Mouse (Mus musculus) midbrain, postnatal 0 days (tissue): ENCODE measurements around the gene Wdr83os. TPM values are rescaled to one million over a fixed set of nuclear protein-coding genes. Genes with fewer than 3 reads are reported as not detected.
A peak's percentile ranks its signal among the peaks of the same experiment; 100 is the strongest.
"Not testable (repeated sequence)": the region's sequence is repeated elsewhere in the genome, so short reads cannot be mapped to it uniquely, and the experiment has no call there.

ENCODE experiments used
- ATAC-seq: fragments of 200-750 bp; cut with Nextera tagmentation; 2 replicates; pipeline ENCODE4 v1.8.0; 2017; ENCODE audit warnings: moderate number of reproducible peaks, mild to moderate bottlenecking, moderate TSS enrichment, moderate library complexity; ENCODE audit not compliant: low FRiP score
- DNase-seq: peaks from one replicate; pipeline ENCODE4 v3.0.0-alpha.2; 2015; ENCODE audit warnings: low spot score
- H3K27ac ChIP-seq: fragments of 300-500 bp; sonication (generic); 2 replicates; pipeline ENCODE4 v1.5.1; 2014; ENCODE audit warnings: low read depth, mild to moderate bottlenecking, low read length, mixed read lengths
- H3K27me3 ChIP-seq: fragments of 300-500 bp; sonication (generic); 2 replicates; pipeline ENCODE4 v1.6.1; 2014; ENCODE audit warnings: low read length, control low read depth, mixed read lengths; ENCODE audit not compliant: insufficient read depth
- H3K36me3 ChIP-seq: fragments of 300-500 bp; sonication (generic); 2 replicates; pipeline ENCODE4 v1.6.1; 2014; ENCODE audit warnings: low read length, control low read depth, mixed read lengths; ENCODE audit not compliant: insufficient read depth
- H3K4me1 ChIP-seq: fragments of 300-500 bp; sonication (generic); 2 replicates; pipeline ENCODE4 v1.6.1; 2014; ENCODE audit warnings: mild to moderate bottlenecking, control low read depth, antibody characterized with exemption, low read length, mixed read lengths; ENCODE audit not compliant: insufficient read depth
- H3K4me2 ChIP-seq: fragments of 300-500 bp; sonication (generic); 2 replicates; pipeline ENCODE4 v1.6.1; 2014; ENCODE audit warnings: low read depth, mild to moderate bottlenecking, low read length, mixed read lengths; ENCODE audit not compliant: poor library complexity, severe bottlenecking
- H3K4me3 ChIP-seq: fragments of 300-500 bp; sonication (generic); 2 replicates; pipeline ENCODE4 v1.5.1; 2014; ENCODE audit warnings: low read depth, mild to moderate bottlenecking, low read length, moderate library complexity
- H3K9ac ChIP-seq: fragments of 300-500 bp; sonication (generic); replicated peaks from 2 replicates; pipeline ENCODE4 v1.6.1; 2014; ENCODE audit warnings: mild to moderate bottlenecking, low read length, moderate library complexity, mixed read lengths; ENCODE audit not compliant: poor library complexity, severe bottlenecking
- H3K9me3 ChIP-seq: fragments of 300-500 bp; sonication (generic); 2 replicates; pipeline ENCODE4 v1.6.1; 2016; ENCODE audit warnings: low read length, control low read depth
- CTCF ChIP-seq: IDR thresholded peaks from 2 replicates; pipeline ENCODE4 v1.5.1; 2016; ENCODE audit warnings: antibody characterized with exemption, mild to moderate bottlenecking
- WGBS: fragments of 180-500 bp; shearing (Covaris S2); extraction: QIAGEN DNeasy Blood & Tissue Kit; methylation state at CpG from one replicate; pipeline ENCODE4 v1.1.7; 2014; 5-methylcytosine and 5-hydroxymethylcytosine counted together
- microRNA-seq: library from miRNA; unstranded; fragments of <30 nt; microRNA quantifications from one replicate; pipeline ENCODE4, GENCODE M21; 2016; ENCODE audit warnings: borderline number of aligned reads
- polyA plus RNA-seq: library from polyadenylated mRNA; unstranded; fragments of >200 nt; fragmentation: Nextera tagmentation; extraction: Ambion mirVana; gene quantifications from 2 replicates; pipeline ENCODE4 v1.2.1, GENCODE M21; 2015
- total RNA-seq: library from RNA; depleted of rRNA; stranded (reverse); fragments of >200 nt; gene quantifications from 2 replicates; pipeline ENCODE4 v1.2.3, GENCODE M21; 2014; rRNA removed

The Wdr83os gene
- total and polyA plus RNA-seq, 2 experiments from 2014 or later, result 105 to 129 TPM

DNA sequence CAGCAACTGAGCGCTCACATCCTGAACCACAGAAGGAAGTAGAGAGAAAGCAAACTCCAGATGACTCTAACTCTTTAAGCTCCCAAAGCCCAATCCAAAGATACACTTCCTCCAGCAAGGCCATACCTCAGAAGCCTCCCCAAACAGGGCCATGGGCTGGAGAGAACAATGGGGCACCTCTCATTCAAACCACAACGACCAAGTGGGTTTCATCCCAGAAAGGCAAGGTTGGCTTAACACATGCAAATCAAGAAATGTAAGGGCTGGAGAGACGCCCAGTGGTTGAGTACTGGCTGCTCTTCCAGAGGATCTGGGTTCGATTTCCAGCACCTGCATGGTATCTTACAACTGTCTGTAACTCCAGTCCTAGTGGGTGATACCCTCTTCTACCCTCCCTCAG, 35.0 kb downstream of the Wdr83os start:
- Histone ChIP-seq H3K4me2 (no peak overlapping the region), H3K9me3 (peaks cover 2% of the 10 kb centered on the region; the same call in 1 of the 2 replicates), H3K4me3 (no peak overlapping the region), H3K27ac (no peak overlapping the region), H3K27me3 (no peaks in the 10 kb centered on the region), H3K4me1 (no peaks in the 10 kb centered on the region), H3K36me3 (peaks cover 12% of the 10 kb centered on the region), H3K9ac (no peak overlapping the region)
- no peak for TF ChIP-seq CTCF
- WGBS, result 78% methylated on average over 4 of the region's 4 CpGs
- no peak for DNase-seq
- ATAC-seq, result no peak

- DNase-seq (no peak), ATAC-seq (no peak)
- H3K9me3 ChIP-seq, result no peaks in the 10 kb centered on the region
- no peak overlapping the region for H3K4me2 ChIP-seq
- H3K4me3 ChIP-seq, result no peak overlapping the region
- peaks cover under 1% of the 10 kb centered on the region; the same call in 1 of the 2 replicates for H3K36me3 ChIP-seq
- H3K9ac ChIP-seq, result no peak overlapping the region
- H3K4me1 ChIP-seq, result no peaks in the 10 kb centered on the region
- no peak for TF ChIP-seq CTCF
- WGBS, result 93% methylated on average over 7 of the region's 7 CpGs
- H3K27me3 ChIP-seq, result no peaks in the 10 kb centered on the region
- H3K27ac ChIP-seq, result no peak overlapping the region
These were observed 36.4 kb downstream of the Wdr83os start for GRCm38 (mm10) chr8:85116984-85117383.

DNA sequence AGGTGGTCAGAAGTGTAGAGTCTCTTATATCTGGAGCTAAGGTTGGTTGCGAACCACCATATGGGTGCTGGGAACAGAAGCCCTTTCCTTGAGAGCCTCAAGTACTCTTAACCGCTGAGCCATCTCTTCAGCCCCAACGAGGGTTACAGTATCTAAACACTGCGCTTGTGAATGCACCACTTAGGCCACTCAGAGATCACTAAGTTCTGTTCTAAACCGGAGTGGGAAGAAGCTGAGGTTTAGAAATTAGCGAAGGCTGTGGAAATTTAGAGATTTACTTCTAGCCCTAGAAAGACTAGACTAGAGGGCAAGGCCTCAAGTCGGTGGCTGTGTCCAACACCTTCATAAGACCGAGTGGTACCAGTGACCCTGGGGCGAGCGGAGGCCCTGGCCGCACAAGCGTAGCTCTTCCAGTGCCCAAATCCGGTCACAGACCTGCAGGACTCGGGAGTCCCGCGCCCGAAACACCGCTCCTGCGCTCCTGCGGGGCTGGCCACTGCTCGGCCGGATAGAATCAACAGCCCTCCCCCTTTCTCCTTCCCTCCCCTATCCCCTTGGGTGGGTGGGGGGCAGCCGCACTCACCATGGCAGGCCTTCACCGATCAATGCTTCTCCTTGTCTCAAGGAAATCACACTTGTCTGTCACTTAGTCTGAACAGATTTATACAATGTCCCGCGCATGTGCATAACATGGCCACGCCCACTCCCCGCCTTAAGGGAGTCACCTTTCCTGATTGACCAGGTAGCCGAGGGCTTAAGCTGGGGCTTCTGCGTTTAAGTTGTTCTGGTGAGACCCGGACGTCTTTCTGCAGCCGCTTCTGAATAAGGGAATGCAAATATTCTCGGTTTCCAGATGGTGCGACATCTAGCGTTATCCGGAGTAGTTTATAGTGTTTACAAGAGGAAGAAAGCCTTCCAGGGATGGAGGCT, 38.8 kb downstream of the Wdr83os start:
- peak overlapping the region; percentile 66 for H3K4me3 ChIP-seq
- peak; percentile 86 for ATAC-seq
- H3K27ac ChIP-seq, result peak overlapping the region; percentile 68
- peak overlapping the region; percentile 83 for H3K4me2 ChIP-seq
- DNase-seq, result peak; percentile 93
- WGBS, result 7% methylated on average over 37 of the region's 37 CpGs
- no peaks in the 10 kb centered on the region for H3K4me1 ChIP-seq
- H3K9ac ChIP-seq, result peak overlapping the region; percentile 75
- H3K36me3 ChIP-seq, result no peaks in the 10 kb centered on the region
- no peaks in the 10 kb centered on the region for H3K9me3 ChIP-seq
- no peaks in the 10 kb centered on the region for H3K27me3 ChIP-seq
- TF ChIP-seq CTCF, result peak; percentile 69

GRCm38 (mm10) chr8:85120251-85120650, 39.7 kb downstream of the Wdr83os start:
- WGBS, result 81% methylated on average over 5 of the region's 5 CpGs

DNA sequence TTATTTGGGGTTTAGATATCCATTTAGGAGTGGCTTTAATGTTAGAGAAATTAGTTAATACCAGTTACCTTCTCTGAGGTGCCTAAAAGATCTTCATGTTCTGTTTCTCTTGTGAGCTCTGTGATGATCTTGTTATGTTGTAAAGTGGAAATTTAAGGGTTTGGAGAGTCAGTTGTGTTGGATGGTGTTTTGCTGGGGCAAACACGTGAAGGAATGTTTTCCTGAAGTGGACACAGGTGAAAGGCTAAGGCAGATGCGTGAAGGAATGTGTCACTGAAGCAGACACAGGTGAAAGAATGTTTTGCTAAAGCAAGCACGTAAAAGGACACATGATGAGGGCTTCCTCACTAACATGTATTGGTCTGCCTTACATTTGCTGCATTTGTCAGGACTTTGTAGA, 42.5 kb downstream of the Wdr83os start, which contains the start of gene Zfp791:
Gene Zfp791 (minus strand): TSS at position 101 of the 400 bp plus-strand sequence.
- no peaks in the 10 kb centered on the region for H3K9me3 ChIP-seq
- ATAC-seq (no peak), DNase-seq (no peak)
- no peak within 1 kb of the TSS for H3K27ac ChIP-seq
- H3K4me2 ChIP-seq, result no peak within 1 kb of the TSS
- WGBS, result 83% methylated on average over 3 of the region's 3 CpGs
- no peak within 1 kb of the TSS for H3K4me3 ChIP-seq
- no peaks in the 10 kb centered on the region for H3K36me3 ChIP-seq
- no peaks in the 10 kb centered on the region for H3K27me3 ChIP-seq
- H3K9ac ChIP-seq, result no peak within 1 kb of the TSS
- no peak for TF ChIP-seq CTCF
- H3K4me1 ChIP-seq, result no peaks in the 10 kb centered on the region

More at GRCm38 (mm10) chr8:85120251-85120650, 39.7 kb downstream of the Wdr83os start:
- not testable (repeated sequence) for H3K4me1 ChIP-seq, ATAC-seq, H3K27ac ChIP-seq, DNase-seq, H3K4me2 ChIP-seq, H3K27me3 ChIP-seq, H3K9me3 ChIP-seq, H3K4me3 ChIP-seq, H3K9ac ChIP-seq, H3K36me3 ChIP-seq

DNA sequence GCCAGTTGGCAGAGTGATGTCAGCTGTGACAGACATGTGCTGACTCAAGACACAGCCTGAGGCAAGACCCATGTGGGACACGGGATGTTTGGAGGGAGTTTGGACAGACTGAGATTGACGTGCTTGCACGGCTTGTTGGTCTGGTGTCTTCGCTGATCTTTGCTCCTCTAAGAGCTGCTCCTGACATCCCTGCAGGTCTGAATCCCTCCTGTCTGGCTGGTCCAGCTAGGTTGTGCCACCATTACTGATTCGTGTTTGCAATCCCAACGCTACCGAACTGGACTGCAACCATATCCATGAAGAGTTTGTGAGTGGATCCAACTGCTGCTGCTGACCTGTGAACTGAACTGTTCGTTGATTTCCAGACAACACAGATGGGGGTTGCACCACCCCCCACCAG, 43.2 kb downstream of the Wdr83os start:
- 91% methylated on average over 8 of the region's 8 CpGs for WGBS
- H3K36me3 ChIP-seq, result no peaks in the 10 kb centered on the region
- H3K9me3 ChIP-seq, result no peaks in the 10 kb centered on the region
- no peak overlapping the region for H3K4me2 ChIP-seq
- ATAC-seq (no peak), DNase-seq (no peak)
- H3K27ac ChIP-seq, result no peak overlapping the region
- TF ChIP-seq CTCF, result no peak
- no peak overlapping the region for H3K4me3 ChIP-seq
- H3K4me1 ChIP-seq, result no peaks in the 10 kb centered on the region
- H3K9ac ChIP-seq, result no peak overlapping the region
- H3K27me3 ChIP-seq, result no peaks in the 10 kb centered on the region

Small RNAs within 50 kb of the gene (microRNA-seq; reads per million reads assigned to microRNA genes)
- not detected for gene Gm23388
- 3.4 reads per million, percentile 2 among the genes with 10 or more reads in this experiment for gene Mir7070

Other genes starting within 250 kb of the Wdr83os start
- 27.5 and 28.2 TPM in 2 replicates for gene Gadd45gip1, start 249.2 kb upstream of the Wdr83os start, total RNA-seq
- gene Gadd45gip1, start 249.2 kb upstream of the Wdr83os start, polyA plus RNA-seq, result 42.9 and 45.1 TPM in 2 replicates
- 43.8 and 57.5 TPM in 2 replicates for gene Rad23a, start 240.1 kb upstream of the Wdr83os start, total RNA-seq
- 83.5 and 88.3 TPM in 2 replicates for gene Rad23a, start 240.1 kb upstream of the Wdr83os start, polyA plus RNA-seq
- gene Calr, start 233.8 kb upstream of the Wdr83os start, total RNA-seq, result 369 and 436 TPM in 2 replicates
- gene Calr, start 233.8 kb upstream of the Wdr83os start, polyA plus RNA-seq, result 444 and 445 TPM in 2 replicates
- 74.8 and 84.6 TPM in 2 replicates for gene Farsa, start 223.8 kb upstream of the Wdr83os start, total RNA-seq
- gene Farsa, start 223.8 kb upstream of the Wdr83os start, polyA plus RNA-seq, result 92.7 and 103 TPM in 2 replicates
- gene Syce2, start 208.6 kb upstream of the Wdr83os start, total RNA-seq, result 29.5 and 31.7 TPM in 2 replicates
- 56.2 and 61.4 TPM in 2 replicates for gene Syce2, start 208.6 kb upstream of the Wdr83os start, polyA plus RNA-seq
- gene Gcdh, start 186.8 kb upstream of the Wdr83os start, total RNA-seq, result 22.1 and 30.5 TPM in 2 replicates
- 33.2 and 35.3 TPM in 2 replicates for gene Gcdh, start 186.8 kb upstream of the Wdr83os start, polyA plus RNA-seq
- 0.52 TPM in 1 of 2 replicates, not detected in the other for gene Klf1, start 178.8 kb upstream of the Wdr83os start, total RNA-seq
- 0.36 and 0.52 TPM in 2 replicates for gene Klf1, start 178.8 kb upstream of the Wdr83os start, polyA plus RNA-seq
- gene Dnase2a, start 172.2 kb upstream of the Wdr83os start, total RNA-seq, result 4.3 and 5.7 TPM in 2 replicates
- gene Dnase2a, start 172.2 kb upstream of the Wdr83os start, polyA plus RNA-seq, result 6.7 and 8.2 TPM in 2 replicates
- gene Mast1, start 143.4 kb upstream of the Wdr83os start, total RNA-seq, result 85.9 and 92.0 TPM in 2 replicates
- 79.8 and 89.0 TPM in 2 replicates for gene Mast1, start 143.4 kb upstream of the Wdr83os start, polyA plus RNA-seq
- 4.5 and 6.2 TPM in 2 replicates for gene Rtbdn, start 133.7 kb upstream of the Wdr83os start, total RNA-seq
- 4.8 and 5.3 TPM in 2 replicates for gene Rtbdn, start 133.7 kb upstream of the Wdr83os start, polyA plus RNA-seq
- gene Gm49661, start 111.3 kb upstream of the Wdr83os start, total RNA-seq, result not detected in 2 replicates
- not detected in 2 replicates for gene Gm49661, start 111.3 kb upstream of the Wdr83os start, polyA plus RNA-seq
- gene Prdx2, start 111.2 kb upstream of the Wdr83os start, total RNA-seq, result 720 and 802 TPM in 2 replicates
- gene Prdx2, start 111.2 kb upstream of the Wdr83os start, polyA plus RNA-seq, result 904 and 934 TPM in 2 replicates
- gene Rnaseh2a, start 111.0 kb upstream of the Wdr83os start, total RNA-seq, result 40.5 and 48.9 TPM in 2 replicates
- gene Rnaseh2a, start 111.0 kb upstream of the Wdr83os start, polyA plus RNA-seq, result 36.5 and 39.7 TPM in 2 replicates
- gene Junb, start 102.0 kb upstream of the Wdr83os start, total RNA-seq, result 11.3 and 15.9 TPM in 2 replicates
- gene Junb, start 102.0 kb upstream of the Wdr83os start, polyA plus RNA-seq, result 5.3 and 6.1 TPM in 2 replicates
- gene Hook2, start 90.1 kb upstream of the Wdr83os start, total RNA-seq, result 21.4 and 32.5 TPM in 2 replicates
- gene Hook2, start 90.1 kb upstream of the Wdr83os start, polyA plus RNA-seq, result 40.1 and 41.3 TPM in 2 replicates
- gene Best2, start 66.2 kb upstream of the Wdr83os start, total RNA-seq, result 0.47 TPM in 1 of 2 replicates, not detected in the other
- gene Best2, start 66.2 kb upstream of the Wdr83os start, polyA plus RNA-seq, result 0.15 and 0.27 TPM in 2 replicates
- gene Asna1, start 55.5 kb upstream of the Wdr83os start, total RNA-seq, result 123 and 172 TPM in 2 replicates
- 137 and 151 TPM in 2 replicates for gene Asna1, start 55.5 kb upstream of the Wdr83os start, polyA plus RNA-seq
- 266 and 292 TPM in 2 replicates for gene Trir, start 53.9 kb upstream of the Wdr83os start, total RNA-seq
- 144 and 145 TPM in 2 replicates for gene Trir, start 53.9 kb upstream of the Wdr83os start, polyA plus RNA-seq
- gene Tnpo2, start 43.8 kb upstream of the Wdr83os start, total RNA-seq, result 173 and 174 TPM in 2 replicates
- gene Tnpo2, start 43.8 kb upstream of the Wdr83os start, polyA plus RNA-seq, result 53.5 and 53.7 TPM in 2 replicates
- gene Fbxw9, start 20.7 kb upstream of the Wdr83os start, total RNA-seq, result 113 and 120 TPM in 2 replicates
- 92.1 and 97.1 TPM in 2 replicates for gene Fbxw9, start 20.7 kb upstream of the Wdr83os start, polyA plus RNA-seq
- gene Gm5741, start 12.8 kb upstream of the Wdr83os start, total RNA-seq, result not detected in 2 replicates
- 2.2 TPM in 1 of 2 replicates, not detected in the other for gene Gm5741, start 12.8 kb upstream of the Wdr83os start, polyA plus RNA-seq
- 66.3 and 77.1 TPM in 2 replicates for gene Dhps, start 9.0 kb upstream of the Wdr83os start, total RNA-seq
- gene Dhps, start 9.0 kb upstream of the Wdr83os start, polyA plus RNA-seq, result 128 and 129 TPM in 2 replicates
- 27.4 and 34.1 TPM in 2 replicates for gene Wdr83, start 566 bp downstream of the Wdr83os start, total RNA-seq
- 37.0 and 39.9 TPM in 2 replicates for gene Wdr83, start 566 bp downstream of the Wdr83os start, polyA plus RNA-seq
- gene Man2b1, start 2.5 kb downstream of the Wdr83os start, total RNA-seq, result 29.7 and 33.7 TPM in 2 replicates
- 18.7 and 19.7 TPM in 2 replicates for gene Man2b1, start 2.5 kb downstream of the Wdr83os start, polyA plus RNA-seq
- gene Zfp791, start 42.4 kb downstream of the Wdr83os start, total RNA-seq, result 2.6 and 4.9 TPM in 2 replicates
- 2.3 and 2.7 TPM in 2 replicates for gene Zfp791, start 42.4 kb downstream of the Wdr83os start, polyA plus RNA-seq
- not detected in 2 replicates for gene Cks1brt, start 71.2 kb downstream of the Wdr83os start, total RNA-seq
- not detected in 2 replicates for gene Cks1brt, start 71.2 kb downstream of the Wdr83os start, polyA plus RNA-seq
- gene Olfr371, start 145.2 kb downstream of the Wdr83os start, total RNA-seq, result not detected in 2 replicates
- gene Olfr371, start 145.2 kb downstream of the Wdr83os start, polyA plus RNA-seq, result not detected in 2 replicates
- gene Orc6, start 218.9 kb downstream of the Wdr83os start, total RNA-seq, result 33.4 and 42.6 TPM in 2 replicates
- 60.0 and 65.7 TPM in 2 replicates for gene Orc6, start 218.9 kb downstream of the Wdr83os start, polyA plus RNA-seq
- gene Vps35, start 219.1 kb downstream of the Wdr83os start, total RNA-seq, result 121 and 136 TPM in 2 replicates
- gene Vps35, start 219.1 kb downstream of the Wdr83os start, polyA plus RNA-seq, result 154 TPM in 2 replicates